Mouse (Mus musculus) ES-Bruce4 (cell line): ENCODE measurements around the gene Gcn1l1.

Experiments
- CTCF ChIP-seq: IDR thresholded peaks from one replicate; pipeline ENCODE4 v1.8.1; 2011; ENCODE audit warnings: low read depth, low read length
- EP300 ChIP-seq: IDR thresholded peaks from 2 replicates; pipeline ENCODE4 v1.6.1; 2011; ENCODE audit warnings: low read depth, low read length; ENCODE audit not compliant: insufficient read depth
- POLR2A ChIP-seq: IDR thresholded peaks from one replicate; pipeline ENCODE4 v1.8.1; 2011; ENCODE audit warnings: low read length; ENCODE audit not compliant: insufficient read depth

DNA sequence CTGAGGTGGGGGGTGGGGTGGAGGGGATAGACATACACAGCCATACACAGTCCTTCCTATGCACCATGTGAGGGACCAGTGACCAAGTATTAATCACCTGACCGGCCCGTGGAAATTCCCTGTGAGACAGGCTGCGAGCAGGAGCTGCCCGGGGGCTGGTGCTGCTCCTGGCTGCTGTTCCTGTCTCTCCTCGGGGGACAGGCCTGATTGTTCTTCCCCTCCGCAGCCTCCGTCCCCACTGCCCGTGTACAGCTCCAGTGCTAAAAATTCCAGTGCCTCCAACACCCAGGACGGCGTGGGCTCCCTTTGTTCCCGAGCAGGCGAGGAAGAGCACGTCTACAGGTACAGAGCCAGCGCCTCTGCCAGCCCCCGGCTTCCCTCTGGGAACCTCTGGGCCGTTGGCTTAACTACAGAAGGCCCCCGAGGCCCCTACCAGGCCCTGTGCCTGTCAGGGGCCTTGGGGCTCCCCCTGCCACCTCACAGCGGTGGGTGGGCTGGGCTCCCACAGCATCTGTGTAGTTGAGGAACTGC, 20.3 kb upstream of the Gcn1l1 start:
- TF ChIP-seq CTCF (no peak), POLR2A (no peak), EP300 (no peak)
